Mouse (Mus musculus) bone marrow, adult 2 months (tissue): Measurements from ENCODE around the gene Copg2.

ENCODE experiments used
- CTCF ChIP-seq: fragments of 200-500 bp; IDR thresholded peaks from 2 replicates; pipeline ENCODE4 v1.5.1; 2011; ENCODE audit warnings: low read length, control low read depth; ENCODE audit not compliant: control insufficient read depth, insufficient read depth
- POLR2A ChIP-seq: fragments of 200-500 bp; IDR thresholded peaks from 2 replicates; pipeline ENCODE4 v1.6.1; 2011; ENCODE audit warnings: low read depth, mild to moderate bottlenecking, control low read depth, low read length, borderline replicate concordance; ENCODE audit not compliant: control insufficient read depth

GRCm38 (mm10) chr6:30751209-30751608 is 145.4 kb downstream of the Copg2 start:
- TF ChIP-seq CTCF (no peak), POLR2A (no peak)
